Mouse (Mus musculus) heart, adult 11 months (tissue): Measurements from ENCODE around the gene Olfr193.
"Not testable (repeated sequence)": the region's sequence is repeated elsewhere in the genome, so short reads cannot be mapped to it uniquely, and the experiment has no call there.

Experiments used
- DNase-seq: peaks from one replicate; pipeline ENCODE4 v3.0.0; 2022

The Olfr193 gene

GRCm38 (mm10) chr16:59111781-59112180 is at the start of gene Olfr193:
Gene Olfr193, minus strand, starts transcription at chr16:59111881.
- DNase-seq: no peak

GRCm38 (mm10) chr16:59151996-59152395 is 40.3 kb upstream of the Olfr193 start:
- no peak for DNase-seq

GRCm38 (mm10) chr16:59146746-59147145 is 35.1 kb upstream of the Olfr193 start, which contains the start of gene Olfr195:
Gene Olfr195, plus strand, starts transcription at chr16:59147046.
- DNase-seq: no peak

- no peak for DNase-seq
Observed at GRCm38 (mm10) chr16:59141105-59141504, 29.4 kb upstream of the Olfr193 start.

GRCm38 (mm10) chr16:59130740-59131139 is 19.1 kb upstream of the Olfr193 start:
- no peak for DNase-seq

GRCm38 (mm10) chr16:59120969-59121368 is 9.3 kb upstream of the Olfr193 start, which contains the start of gene Olfr194:
Gene Olfr194, minus strand, starts transcription at chr16:59121069.
- no peak for DNase-seq

GRCm38 (mm10) chr16:59108522-59108921 is 3.2 kb downstream of the Olfr193 start:
- DNase-seq: not testable (repeated sequence)

GRCm38 (mm10) chr16:59105312-59105711 is 6.4 kb downstream of the Olfr193 start:
- no peak for DNase-seq

GRCm38 (mm10) chr16:59089722-59090121 is 22.0 kb downstream of the Olfr193 start, which contains the start of gene Olfr191:
Gene Olfr191, minus strand, starts transcription at chr16:59089822.
- not testable (repeated sequence) for DNase-seq

GRCm38 (mm10) chr16:59081113-59081512 is 30.6 kb downstream of the Olfr193 start:
- not testable (repeated sequence) for DNase-seq

- no peak for DNase-seq
Observed at GRCm38 (mm10) chr16:59077905-59078304, 33.8 kb downstream of the Olfr193 start, which contains the start of gene Olfr190. Gene Olfr190, minus strand, starts transcription at chr16:59078005.

- DNase-seq: no peak
Observed at GRCm38 (mm10) chr16:59073520-59073919, 38.2 kb downstream of the Olfr193 start.

- DNase-seq: no peak
Observed at GRCm38 (mm10) chr16:59071755-59072154, 39.9 kb downstream of the Olfr193 start.

- not testable (repeated sequence) for DNase-seq
Observed at GRCm38 (mm10) chr16:59062411-59062810, 49.3 kb downstream of the Olfr193 start.
